Comparison of ENCODE assay signal across 10 mouse cellular contexts in genomic region chr7:116036591-116037555, GRCm38 (mm10). TPM values are rescaled to one million over a fixed set of nuclear protein-coding genes. Genes with fewer than 3 reads are reported as not detected.
DNase-seq lines count a peak whose midpoint lies in the region; ATAC-seq lines count a peak whose summit lies in the region.
"Had no signal": no experiment of that assay in that cellular context is flagged by ENCODE, and none has a peak within 500 bp of the region (broad histone marks: within the 10 kb centered on the region; RNA-seq: fewer than 3 reads in every experiment).

No protein-coding gene starts in this region.

- H3K4me3 ChIP-seq in heart, embryonic 10.5 days: peak overlapping the region; percentile 1; the same call in 1 of the 2 replicates
- H3K4me3 ChIP-seq in hindbrain, embryonic 10.5 days: no peak overlapping the region
- no peak overlapping the region for H3K4me3 ChIP-seq in midbrain, embryonic 14.5 days (replicated peaks; ENCODE audit: low read depth, low read length)

- DNase-seq in heart, embryonic 10.5 days (ENCODE audit: low spot score): no peak
- no peak for DNase-seq in heart, adult 9 months (ENCODE audit: low spot score in 2 of 2)
- DNase-seq in R1 (ENCODE audit: low read depth, low spot score): peak; percentile 28
- DNase-seq in hindbrain, embryonic 10.5 days (ENCODE audit: low spot score): peak; percentile 41
- DNase-seq in midbrain, embryonic 14.5 days: no peak
- no peak for DNase-seq in lung, postnatal 4 days
- no peak for DNase-seq in adrenal gland, postnatal 14 days
- DNase-seq: cerebellum, adult 11 months; right cerebral cortex, postnatal 14 days had no signal

- ATAC-seq in midbrain, embryonic 14.5 days (ENCODE audit: low FRiP score, low TSS enrichment): no peak
- no peak for ATAC-seq in granulocyte monocyte progenitor cell, adult 5-6 weeks (replicated peaks; ENCODE audit: poor library complexity, severe bottlenecking)

- H3K9me3 ChIP-seq in heart, embryonic 10.5 days: no peaks in the 10 kb centered on the region
- H3K9me3 ChIP-seq in hindbrain, embryonic 10.5 days: no peaks in the 10 kb centered on the region
- no peaks in the 10 kb centered on the region for H3K9me3 ChIP-seq in midbrain, embryonic 14.5 days (ENCODE audit: control insufficient read depth, low read length)

- H3K27ac ChIP-seq in heart, embryonic 10.5 days: no peak overlapping the region
- H3K27ac ChIP-seq in hindbrain, embryonic 10.5 days: no peak overlapping the region
- H3K27ac ChIP-seq in midbrain, embryonic 14.5 days (replicated peaks; ENCODE audit: low read depth, low read length): no peak overlapping the region

- no peaks in the 10 kb centered on the region for H3K36me3 ChIP-seq in heart, embryonic 10.5 days
- H3K36me3 ChIP-seq in hindbrain, embryonic 10.5 days: no peaks in the 10 kb centered on the region
- H3K36me3 ChIP-seq in midbrain, embryonic 14.5 days (ENCODE audit: control insufficient read depth, insufficient read depth, low read length): no peaks in the 10 kb centered on the region

- no peak overlapping the region for H3K9ac ChIP-seq in midbrain, embryonic 14.5 days (replicated peaks; ENCODE audit: low read length)

- H3K27me3 ChIP-seq in heart, embryonic 10.5 days (ENCODE audit: insufficient read depth, poor library complexity, severe bottlenecking): peaks cover 63% of the 10 kb centered on the region
- peaks cover 79% of the 10 kb centered on the region for H3K27me3 ChIP-seq in hindbrain, embryonic 10.5 days (ENCODE audit: insufficient read depth, poor library complexity, severe bottlenecking)
- peaks cover 47% of the 10 kb centered on the region for H3K27me3 ChIP-seq in midbrain, embryonic 14.5 days (ENCODE audit: control insufficient read depth, insufficient read depth, low read length)

- H3K4me2 ChIP-seq in midbrain, embryonic 14.5 days (ENCODE audit: low read length): peak overlapping the region; percentile 30

- H3K4me1 ChIP-seq in heart, embryonic 10.5 days: peaks cover 37% of the 10 kb centered on the region
- H3K4me1 ChIP-seq in hindbrain, embryonic 10.5 days (replicated peaks): peaks cover 59% of the 10 kb centered on the region
- peaks cover 22% of the 10 kb centered on the region for H3K4me1 ChIP-seq in midbrain, embryonic 14.5 days (ENCODE audit: control insufficient read depth, insufficient read depth, low read length)

- 23% methylated on average over 18 of the region's 18 CpGs for WGBS in heart, embryonic 10.5 days
- 9% methylated on average over 18 of the region's 18 CpGs for WGBS in hindbrain, embryonic 10.5 days
- 28% methylated on average over 18 of the region's 18 CpGs for WGBS in midbrain, embryonic 14.5 days

RNA-seq across cellular contexts. Expression of gene Sox6, which starts 1.7 kb away (rescaled TPM):
- 30.9 and 32.7 TPM in 2 replicates for polyA plus RNA-seq in heart, embryonic 10.5 days (2016; fragmentation: Nextera tagmentation; extraction: Ambion mirVana)
- polyA plus RNA-seq in hindbrain, embryonic 10.5 days (2016; fragmentation: Nextera tagmentation; extraction: Ambion mirVana): 20.3 and 22.5 TPM in 2 replicates
- 45.7 and 52.1 TPM in 2 replicates for polyA plus RNA-seq in midbrain, embryonic 14.5 days (2014; fragmentation: Nextera tagmentation; extraction: Ambion mirVana)
- 0.45 and 2.6 TPM in 2 replicates for total RNA-seq in granulocyte monocyte progenitor cell, adult 5-6 weeks (2014; fragmentation: Nextera tagmentation)
- total RNA-seq in granulocyte monocyte progenitor cell, adult 5-6 weeks (2017): 0.98 TPM in 1 of 2 replicates, not detected in the other
- total RNA-seq in adrenal gland, postnatal 14 days (2021): 36.3 and 48.7 TPM in 2 replicates

RNA-seq across cellular contexts. Expression of gene 1110004F10Rik, which starts 2.3 kb away (rescaled TPM):
- polyA plus RNA-seq in heart, embryonic 10.5 days (2016; fragmentation: Nextera tagmentation; extraction: Ambion mirVana): 208 and 252 TPM in 2 replicates
- 326 and 353 TPM in 2 replicates for polyA plus RNA-seq in hindbrain, embryonic 10.5 days (2016; fragmentation: Nextera tagmentation; extraction: Ambion mirVana)
- polyA plus RNA-seq in midbrain, embryonic 14.5 days (2014; fragmentation: Nextera tagmentation; extraction: Ambion mirVana): 342 and 379 TPM in 2 replicates
- 102 and 146 TPM in 2 replicates for total RNA-seq in granulocyte monocyte progenitor cell, adult 5-6 weeks (2014; fragmentation: Nextera tagmentation)
- total RNA-seq in granulocyte monocyte progenitor cell, adult 5-6 weeks (2017): 215 and 273 TPM in 2 replicates
- total RNA-seq in adrenal gland, postnatal 14 days (2021): 102 and 103 TPM in 2 replicates

RNA-seq across cellular contexts. Expression of gene Gm4353, which starts 47.6 kb away (rescaled TPM):
- polyA plus RNA-seq in heart, embryonic 10.5 days (2016; fragmentation: Nextera tagmentation; extraction: Ambion mirVana): 0.55 and 0.85 TPM in 2 replicates
- polyA plus RNA-seq in hindbrain, embryonic 10.5 days (2016; fragmentation: Nextera tagmentation; extraction: Ambion mirVana): 0.71 and 0.90 TPM in 2 replicates
- polyA plus RNA-seq in midbrain, embryonic 14.5 days (2014; fragmentation: Nextera tagmentation; extraction: Ambion mirVana): 0.45 and 1.3 TPM in 2 replicates
- 0.77 and 0.81 TPM in 2 replicates for total RNA-seq in granulocyte monocyte progenitor cell, adult 5-6 weeks (2014; fragmentation: Nextera tagmentation)
- 2.8 and 2.9 TPM in 2 replicates for total RNA-seq in granulocyte monocyte progenitor cell, adult 5-6 weeks (2017)
- 4.2 and 5.1 TPM in 2 replicates for total RNA-seq in adrenal gland, postnatal 14 days (2021)

Comparison
In these comparisons a context has a peak if more than half of its experiments do, and no peak if none do; other contexts are left out.
1. DNase-seq: peak in R1 (single experiment) and hindbrain, embryonic 10.5 days (single experiment); none in heart, embryonic 10.5 days (single experiment), heart, adult 9 months (0 of 2), midbrain, embryonic 14.5 days (single experiment), lung, postnatal 4 days (0 of 2) and adrenal gland, postnatal 14 days (single experiment).